Mouse (Mus musculus): Measurements from ENCODE around the gene Trip6.

Trip6 gene

GRCm38 (mm10) chr5:137303609-137304008 lies 10.6 kb downstream of the Trip6 start:
- in situ Hi-C loops (cut with MboI, MseI) = loop anchor here (10.0 kb wide), 1 partner anchor 259 kb away; the partner anchor contains the start of gene Ap1s1

GRCm38 (mm10) chr5:137301253-137301652 lies 13.0 kb downstream of the Trip6 start:
- in situ Hi-C loops (cut with MboI, MseI) = loop anchor here (10.0 kb wide), 1 partner anchor 256 kb away; the partner anchor contains the start of gene Ap1s1

GRCm38 (mm10) chr5:137299240-137299639 lies 15.0 kb downstream of the Trip6 start:
- in situ Hi-C loops (cut with MboI, MseI) = loop anchor here (10.0 to 25.0 kb wide), 2 partner anchors 476 to 1162 kb away; partner anchors contain the start of genes Alkbh4, Lrwd1 and Ppp1r35

- in situ Hi-C loops (cut with MboI, MseI) = loop anchor here (10.0 to 25.0 kb wide), 2 partner anchors 478 to 1160 kb away; partner anchors contain the start of genes Alkbh4, Lrwd1 and Ppp1r35
These were observed 17.1 kb downstream of the Trip6 start for GRCm38 (mm10) chr5:137297126-137297525.

- in situ Hi-C loops (cut with MboI, MseI) = loop anchor here (10.0 to 25.0 kb wide), 2 partner anchors 479 to 1158 kb away; partner anchors contain the start of genes Alkbh4, Lrwd1 and Ppp1r35
These were observed 18.5 kb downstream of the Trip6 start for GRCm38 (mm10) chr5:137295712-137296111.

- in situ Hi-C loops (cut with MboI, MseI) = loop anchor here (10.0 to 25.0 kb wide), 2 partner anchors 480 to 1158 kb away; partner anchors contain the start of genes Alkbh4, Lrwd1 and Ppp1r35
These were observed 18.9 kb downstream of the Trip6 start for GRCm38 (mm10) chr5:137295296-137295695.

- in situ Hi-C loops (cut with MboI, MseI) = loop anchor here (5.0 to 25.0 kb wide), 3 partner anchors 480 to 1157 kb away; partner anchors contain the start of genes Alkbh4, Lrwd1 and Ppp1r35
These were observed 19.5 kb downstream of the Trip6 start for GRCm38 (mm10) chr5:137294744-137295093.

GRCm38 (mm10) chr5:137293839-137294743 lies 20.1 kb downstream of the Trip6 start, which contains the start of gene Ufsp1:
Gene Ufsp1 (plus strand): TSS chr5:137294629.
- in situ Hi-C loops (cut with MboI, MseI) = loop anchor here (5.0 to 25.0 kb wide), 3 partner anchors 481 to 1157 kb away; partner anchors contain the start of genes Alkbh4, Lrwd1 and Ppp1r35

GRCm38 (mm10) chr5:137293282-137293681 lies 20.9 kb downstream of the Trip6 start:
- in situ Hi-C loops (cut with MboI, MseI) = loop anchor here (5.0 to 25.0 kb wide), 3 partner anchors 482 to 1156 kb away; partner anchors contain the start of genes Alkbh4, Lrwd1 and Ppp1r35

- in situ Hi-C loops (cut with MboI, MseI) = loop anchor here (5.0 to 25.0 kb wide), 3 partner anchors 483 to 1154 kb away; partner anchors contain the start of genes Alkbh4, Lrwd1 and Ppp1r35
These were observed 22.8 kb downstream of the Trip6 start for GRCm38 (mm10) chr5:137291381-137291926.

GRCm38 (mm10) chr5:137290677-137291076 lies 23.5 kb downstream of the Trip6 start:
- in situ Hi-C loops (cut with MboI, MseI) = loop anchor here (5.0 to 25.0 kb wide), 3 partner anchors 484 to 1153 kb away; partner anchors contain the start of genes Alkbh4, Lrwd1 and Ppp1r35

- in situ Hi-C loops (cut with MboI, MseI) = loop anchor here (5.0 to 25.0 kb wide), 4 partner anchors 132 to 1152 kb away; partner anchors contain the start of genes Alkbh4, Lrwd1 and Ppp1r35
These were observed 24.4 kb downstream of the Trip6 start for GRCm38 (mm10) chr5:137289591-137290365.

- in situ Hi-C loops (cut with MboI, MseI) = loop anchor here (5.0 to 25.0 kb wide), 2 partner anchors 132 to 1152 kb away; partner anchors contain the start of genes Alkbh4 and Lrwd1
These were observed 25.2 kb downstream of the Trip6 start for GRCm38 (mm10) chr5:137288999-137289470.

- in situ Hi-C loops (cut with MboI, MseI) = loop anchor here (5.0 to 25.0 kb wide), 2 partner anchors 131 to 1151 kb away; partner anchors contain the start of genes Alkbh4 and Lrwd1
These were observed 26.1 kb downstream of the Trip6 start for GRCm38 (mm10) chr5:137287953-137288743.

- in situ Hi-C loops (cut with MboI, MseI) = loop anchor here (5.0 to 25.0 kb wide), 2 partner anchors 130 to 1150 kb away; partner anchors contain the start of genes Alkbh4 and Lrwd1
These were observed 26.9 kb downstream of the Trip6 start, which contains the start of gene Ache for GRCm38 (mm10) chr5:137287032-137287952. Gene Ache (plus strand): TSS chr5:137287519.

GRCm38 (mm10) chr5:137286655-137287031 lies 27.6 kb downstream of the Trip6 start:
- in situ Hi-C loops (cut with MboI, MseI) = loop anchor here (5.0 to 25.0 kb wide), 2 partner anchors 129 to 1149 kb away; partner anchors contain the start of genes Alkbh4 and Lrwd1

GRCm38 (mm10) chr5:137285986-137286385 lies 28.2 kb downstream of the Trip6 start:
- in situ Hi-C loops (cut with MboI, MseI) = loop anchor here (5.0 to 25.0 kb wide), 2 partner anchors 129 to 1149 kb away; partner anchors contain the start of genes Alkbh4 and Lrwd1

GRCm38 (mm10) chr5:137285045-137285444 lies 29.2 kb downstream of the Trip6 start:
- in situ Hi-C loops (cut with MboI, MseI) = loop anchor here (5.0 to 25.0 kb wide), 2 partner anchors 128 to 1148 kb away; partner anchors contain the start of genes Alkbh4 and Lrwd1

Data from regulatory T cell (primary cell).